Mouse (Mus musculus): Measurements from ENCODE around the gene Rtl5. TPM values are rescaled to one million over a fixed set of nuclear protein-coding genes. Genes with fewer than 3 reads are reported as not detected.

The Rtl5 gene
- polyA plus RNA-seq, 1 experiment from 2014 or later = 10.4 TPM

DNA sequence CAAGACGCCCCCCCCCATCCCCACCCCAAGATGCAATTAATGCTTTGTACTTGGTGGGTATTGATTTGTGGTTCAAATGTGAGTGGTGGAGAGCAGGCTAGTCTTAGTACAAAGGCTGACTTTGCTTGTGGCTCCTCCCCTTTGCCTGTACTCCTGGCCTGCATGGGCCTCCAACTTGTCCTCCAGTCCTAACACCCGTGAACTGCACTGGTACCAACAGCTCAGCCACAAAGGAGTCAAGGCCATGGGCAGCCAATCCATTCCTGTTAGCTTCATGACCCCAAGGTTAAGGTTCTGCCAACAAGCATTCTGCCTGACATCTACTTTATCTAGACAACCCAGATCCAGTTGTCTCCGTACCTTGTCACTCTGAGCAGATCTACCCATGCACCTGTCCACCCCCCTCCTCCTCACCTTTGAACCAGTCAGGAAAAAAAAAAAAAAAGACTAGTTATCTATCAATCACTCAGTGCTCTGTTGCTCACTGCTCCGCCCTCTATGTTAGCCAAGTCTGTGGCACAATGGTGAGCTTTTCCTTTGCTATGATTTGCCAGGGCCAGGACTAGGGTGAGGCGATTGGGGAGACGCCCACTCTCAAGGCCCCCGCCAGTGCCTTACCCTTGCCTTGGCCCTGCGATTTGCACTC, 14.8 kb upstream of the Rtl5 start:
- no peak for ATAC-seq
- no peak overlapping the region for H3K4me2 ChIP-seq (ENCODE audit: low read length)
- no peaks in the 10 kb centered on the region for H3K36me3 ChIP-seq (ENCODE audit: control insufficient read depth, insufficient read depth)
- H3K27ac ChIP-seq (ENCODE audit: low read length) = no peak overlapping the region
- H3K4me1 ChIP-seq (replicated peaks; ENCODE audit: control insufficient read depth, insufficient read depth, low read length) = peaks cover 19% of the 10 kb centered on the region
- no peaks in the 10 kb centered on the region for H3K27me3 ChIP-seq (replicated peaks; ENCODE audit: control insufficient read depth, insufficient read depth, low read length)
- 86% methylated on average over 8 of the region's 8 CpGs for WGBS
- no peaks in the 10 kb centered on the region for H3K9me3 ChIP-seq (ENCODE audit: control insufficient read depth, low read length)
- H3K4me3 ChIP-seq (replicated peaks; ENCODE audit: low read length) = no peak overlapping the region
- H3K9ac ChIP-seq (replicated peaks; ENCODE audit: low read depth, low read length) = no peak overlapping the region

DNA sequence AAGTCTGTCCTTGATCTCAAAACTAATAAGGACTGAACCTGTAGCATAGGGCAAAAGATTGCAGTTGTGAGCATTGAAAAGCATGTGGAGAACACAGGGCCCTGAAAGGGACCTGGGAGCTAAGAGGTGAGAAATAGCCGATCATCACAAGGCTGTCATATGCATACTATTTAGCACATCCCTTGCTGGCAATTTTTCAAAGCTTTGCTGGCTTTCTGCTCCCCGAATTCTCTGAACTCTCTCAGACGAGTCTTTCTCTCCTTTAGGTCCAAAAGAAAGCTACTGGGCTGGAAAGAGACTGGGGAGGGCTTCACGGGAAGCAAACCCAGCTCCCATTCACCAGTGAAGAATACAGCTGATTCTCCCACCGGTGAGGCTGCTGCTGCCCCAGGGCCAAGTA, 11.2 kb upstream of the Rtl5 start:
- peaks cover 20% of the 10 kb centered on the region for H3K4me1 ChIP-seq (replicated peaks; ENCODE audit: control insufficient read depth, insufficient read depth, low read length)
- H3K9ac ChIP-seq (replicated peaks; ENCODE audit: low read depth, low read length) = 0 out of 2 replicates have a peak overlapping the region, but pooled peaks have one; percentile 15
- H3K4me2 ChIP-seq (ENCODE audit: low read length) = peak overlapping the region; percentile 13
- no peaks in the 10 kb centered on the region for H3K9me3 ChIP-seq (ENCODE audit: control insufficient read depth, low read length)
- ATAC-seq = peak; percentile 41
- H3K27ac ChIP-seq (ENCODE audit: low read length) = peak overlapping the region; percentile 94
- H3K27me3 ChIP-seq (replicated peaks; ENCODE audit: control insufficient read depth, insufficient read depth, low read length) = no peaks in the 10 kb centered on the region
- no peak overlapping the region for H3K4me3 ChIP-seq (replicated peaks; ENCODE audit: low read length)
- WGBS = 26% methylated on average over 5 of the region's 5 CpGs
- no peaks in the 10 kb centered on the region for H3K36me3 ChIP-seq (ENCODE audit: control insufficient read depth, insufficient read depth)

DNA sequence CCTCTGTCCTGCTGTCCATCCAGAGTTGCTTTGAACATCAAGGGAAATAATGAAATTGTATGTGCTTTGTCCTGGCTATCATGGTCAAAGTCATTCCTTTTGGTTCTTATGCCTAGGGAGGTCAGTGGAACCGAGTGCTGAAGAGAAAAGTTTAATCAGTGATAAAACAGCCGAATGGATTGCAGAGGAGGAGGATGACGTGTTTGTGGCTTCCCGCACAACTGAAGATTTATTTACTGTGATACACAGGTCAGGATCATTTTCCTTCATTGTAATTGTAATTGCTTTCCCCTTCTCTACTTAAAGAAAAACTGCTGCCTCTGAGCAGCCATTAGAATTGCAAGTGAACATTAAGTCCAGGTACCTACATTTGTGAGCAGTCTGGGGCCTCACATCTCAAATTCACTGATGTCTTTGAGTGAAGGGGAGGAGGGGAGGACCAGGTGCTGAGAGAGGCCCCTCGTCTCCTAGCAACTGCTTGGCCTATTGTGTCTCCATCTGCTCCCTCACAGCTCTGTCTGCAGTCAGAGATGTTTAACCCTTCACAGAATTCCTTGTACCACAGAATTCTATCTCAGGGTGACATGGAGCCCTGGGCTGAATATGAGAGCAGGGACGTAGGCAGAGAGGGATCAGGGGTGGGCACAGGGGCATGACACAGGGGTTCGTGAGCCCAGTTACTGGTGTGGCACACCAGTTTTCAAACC, 10.6 kb upstream of the Rtl5 start:
- ATAC-seq = peak; percentile 96
- no peaks in the 10 kb centered on the region for H3K27me3 ChIP-seq (replicated peaks; ENCODE audit: control insufficient read depth, insufficient read depth, low read length)
- H3K4me2 ChIP-seq (ENCODE audit: low read length) = peak overlapping the region; percentile 13
- no peaks in the 10 kb centered on the region for H3K36me3 ChIP-seq (ENCODE audit: control insufficient read depth, insufficient read depth)
- peak overlapping the region; percentile 94 for H3K27ac ChIP-seq (ENCODE audit: low read length)
- 0 out of 2 replicates have a peak overlapping the region, but pooled peaks have one; percentile 15 for H3K9ac ChIP-seq (replicated peaks; ENCODE audit: low read depth, low read length)
- no peak overlapping the region for H3K4me3 ChIP-seq (replicated peaks; ENCODE audit: low read length)
- WGBS = 31% methylated on average over 7 of the region's 7 CpGs
- peaks cover 20% of the 10 kb centered on the region for H3K4me1 ChIP-seq (replicated peaks; ENCODE audit: control insufficient read depth, insufficient read depth, low read length)
- no peaks in the 10 kb centered on the region for H3K9me3 ChIP-seq (ENCODE audit: control insufficient read depth, low read length)

DNA sequence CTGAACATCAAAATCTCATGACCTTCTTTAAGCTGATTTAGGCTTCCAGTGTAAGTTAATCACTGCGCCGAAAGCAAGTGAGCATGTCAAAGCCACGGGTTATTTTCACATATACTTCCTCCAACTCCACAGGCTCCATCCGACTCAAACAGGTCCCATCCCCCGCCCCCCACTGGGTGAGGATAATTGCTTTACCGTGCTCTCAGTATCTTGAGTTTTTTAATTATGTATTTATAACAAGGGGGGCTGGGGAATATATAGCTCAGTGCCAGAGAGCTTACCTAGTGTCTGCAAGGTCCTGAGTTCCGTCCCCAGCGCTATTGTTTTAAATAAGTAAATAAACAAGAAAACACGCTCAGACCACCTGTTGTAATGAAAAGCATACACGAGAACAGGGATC, 10.0 kb upstream of the Rtl5 start:
- Histone ChIP-seq H3K4me2 (ENCODE audit: low read length) (no peak overlapping the region), H3K9ac (replicated peaks; ENCODE audit: low read depth, low read length) (no peak overlapping the region), H3K4me1 (replicated peaks; ENCODE audit: control insufficient read depth, insufficient read depth, low read length) (peaks cover 20% of the 10 kb centered on the region), H3K27me3 (replicated peaks; ENCODE audit: control insufficient read depth, insufficient read depth, low read length) (no peaks in the 10 kb centered on the region), H3K36me3 (ENCODE audit: control insufficient read depth, insufficient read depth) (no peaks in the 10 kb centered on the region), H3K9me3 (ENCODE audit: control insufficient read depth, low read length) (no peaks in the 10 kb centered on the region), H3K27ac (ENCODE audit: low read length) (peak overlapping the region; percentile 94), H3K4me3 (replicated peaks; ENCODE audit: low read length) (no peak overlapping the region)
- 40% methylated on average over 10 of the region's 10 CpGs for WGBS
- ATAC-seq = no peak

DNA sequence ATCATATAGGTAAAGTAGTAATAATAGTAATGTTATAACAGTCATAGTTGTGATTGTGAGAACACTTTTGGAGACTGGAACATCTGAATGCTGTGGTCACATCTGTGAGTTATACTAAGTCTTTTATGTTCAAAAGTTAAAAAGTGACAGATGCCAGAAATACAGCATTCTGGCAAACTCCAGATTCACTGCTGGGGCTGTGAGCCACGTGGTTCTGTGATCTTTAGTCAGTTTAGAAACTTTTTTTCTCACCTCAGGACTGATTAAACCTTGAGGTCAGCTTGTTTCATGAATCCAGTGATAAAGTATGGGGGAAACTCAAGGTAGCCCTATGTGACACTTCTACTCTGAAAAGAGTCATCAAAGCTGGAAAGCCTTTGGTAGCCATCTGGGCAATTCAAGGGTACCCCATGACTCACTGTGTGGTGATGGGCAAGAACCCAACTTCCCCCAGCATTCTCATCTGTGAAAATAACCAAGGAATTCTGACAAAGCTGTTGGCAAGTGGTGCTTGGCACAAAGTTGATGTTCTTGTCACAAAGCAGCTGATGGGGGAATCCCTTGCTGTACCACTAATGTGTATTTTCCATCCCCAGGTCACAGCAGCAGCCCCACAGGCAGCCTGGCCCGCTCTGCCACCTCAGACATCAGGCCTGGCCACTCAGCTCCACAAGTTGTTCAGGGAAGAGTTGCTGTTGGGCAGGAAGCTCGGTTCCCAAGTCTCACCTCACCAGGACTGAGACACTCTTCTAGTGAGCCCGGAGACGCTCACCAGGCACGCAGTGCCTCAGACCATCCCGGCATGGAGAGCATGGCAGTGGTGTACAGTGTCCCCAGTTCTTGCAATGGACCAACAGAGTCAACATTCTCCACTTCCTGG, 6.0 kb upstream of the Rtl5 start:
- WGBS = 84% methylated on average over 7 of the region's 7 CpGs
- Histone ChIP-seq H3K4me3 (replicated peaks; ENCODE audit: low read length) (no peak overlapping the region), H3K4me1 (replicated peaks; ENCODE audit: control insufficient read depth, insufficient read depth, low read length) (peaks cover 11% of the 10 kb centered on the region), H3K9me3 (ENCODE audit: control insufficient read depth, low read length) (no peaks in the 10 kb centered on the region), H3K27me3 (replicated peaks; ENCODE audit: control insufficient read depth, insufficient read depth, low read length) (no peaks in the 10 kb centered on the region), H3K4me2 (ENCODE audit: low read length) (no peak overlapping the region), H3K9ac (replicated peaks; ENCODE audit: low read depth, low read length) (no peak overlapping the region), H3K36me3 (ENCODE audit: control insufficient read depth, insufficient read depth) (no peaks in the 10 kb centered on the region), H3K27ac (ENCODE audit: low read length) (no peak overlapping the region)
- ATAC-seq = no peak

DNA sequence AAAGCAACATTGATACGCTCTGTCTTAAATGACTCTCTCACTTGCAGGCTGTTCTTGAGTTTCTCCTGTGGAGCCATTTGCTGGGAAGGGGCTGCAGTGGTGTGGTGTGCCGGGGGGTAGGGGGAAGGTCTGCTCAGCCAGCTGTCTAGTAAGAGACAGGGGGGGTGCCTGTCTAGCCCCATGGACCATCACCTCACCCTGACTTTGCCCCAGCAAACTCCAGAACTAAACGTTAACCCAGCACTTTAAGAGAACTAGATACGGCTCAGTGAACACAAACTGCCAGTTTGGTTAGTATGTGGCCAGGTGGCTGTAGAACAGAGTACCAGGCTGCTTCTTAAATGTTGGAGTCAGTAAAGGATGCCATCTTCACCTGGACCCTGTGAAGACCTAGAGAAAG, 4.1 kb upstream of the Rtl5 start:
- no peaks in the 10 kb centered on the region for H3K36me3 ChIP-seq (ENCODE audit: control insufficient read depth, insufficient read depth)
- H3K27ac ChIP-seq (ENCODE audit: low read length) = no peak overlapping the region
- no peaks in the 10 kb centered on the region for H3K27me3 ChIP-seq (replicated peaks; ENCODE audit: control insufficient read depth, insufficient read depth, low read length)
- H3K4me3 ChIP-seq (replicated peaks; ENCODE audit: low read length) = no peak overlapping the region
- 88% methylated on average over 4 of the region's 4 CpGs for WGBS
- H3K9ac ChIP-seq (replicated peaks; ENCODE audit: low read depth, low read length) = no peak overlapping the region
- ATAC-seq = no peak
- H3K9me3 ChIP-seq (ENCODE audit: control insufficient read depth, low read length) = no peaks in the 10 kb centered on the region
- peaks cover 3% of the 10 kb centered on the region; the same call in 1 of the 2 replicates for H3K4me1 ChIP-seq (replicated peaks; ENCODE audit: control insufficient read depth, insufficient read depth, low read length)
- H3K4me2 ChIP-seq (ENCODE audit: low read length) = no peak overlapping the region

DNA sequence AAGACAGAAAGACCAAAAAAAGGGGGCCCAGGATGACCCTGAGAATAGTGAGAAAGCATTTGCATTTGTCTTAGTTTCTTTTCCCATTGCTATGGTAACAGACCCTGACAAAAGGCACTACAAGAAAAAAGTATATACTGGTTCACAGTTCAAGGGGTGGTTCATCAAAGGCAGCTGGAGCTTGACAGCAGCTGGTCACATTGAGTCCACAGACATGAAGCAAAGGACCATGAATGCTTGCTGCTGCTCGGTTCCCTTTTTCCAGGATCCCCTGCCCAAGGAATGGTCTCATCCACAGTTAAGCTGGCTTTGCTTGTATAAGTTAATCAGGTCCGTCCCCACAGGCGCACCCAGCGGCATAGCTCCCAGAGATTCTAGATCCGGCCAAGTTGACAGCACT, 3.3 kb upstream of the Rtl5 start:
- peaks cover 9% of the 10 kb centered on the region; the same call in 1 of the 2 replicates for H3K4me1 ChIP-seq (replicated peaks; ENCODE audit: control insufficient read depth, insufficient read depth, low read length)
- no peak overlapping the region for H3K27ac ChIP-seq (ENCODE audit: low read length)
- H3K36me3 ChIP-seq (ENCODE audit: control insufficient read depth, insufficient read depth) = no peaks in the 10 kb centered on the region
- 72% methylated on average over 5 of the region's 5 CpGs for WGBS
- H3K27me3 ChIP-seq (replicated peaks; ENCODE audit: control insufficient read depth, insufficient read depth, low read length) = no peaks in the 10 kb centered on the region
- no peak overlapping the region for H3K4me3 ChIP-seq (replicated peaks; ENCODE audit: low read length)
- no peak overlapping the region for H3K4me2 ChIP-seq (ENCODE audit: low read length)
- no peak for ATAC-seq
- no peak overlapping the region for H3K9ac ChIP-seq (replicated peaks; ENCODE audit: low read depth, low read length)
- no peaks in the 10 kb centered on the region for H3K9me3 ChIP-seq (ENCODE audit: control insufficient read depth, low read length)

DNA sequence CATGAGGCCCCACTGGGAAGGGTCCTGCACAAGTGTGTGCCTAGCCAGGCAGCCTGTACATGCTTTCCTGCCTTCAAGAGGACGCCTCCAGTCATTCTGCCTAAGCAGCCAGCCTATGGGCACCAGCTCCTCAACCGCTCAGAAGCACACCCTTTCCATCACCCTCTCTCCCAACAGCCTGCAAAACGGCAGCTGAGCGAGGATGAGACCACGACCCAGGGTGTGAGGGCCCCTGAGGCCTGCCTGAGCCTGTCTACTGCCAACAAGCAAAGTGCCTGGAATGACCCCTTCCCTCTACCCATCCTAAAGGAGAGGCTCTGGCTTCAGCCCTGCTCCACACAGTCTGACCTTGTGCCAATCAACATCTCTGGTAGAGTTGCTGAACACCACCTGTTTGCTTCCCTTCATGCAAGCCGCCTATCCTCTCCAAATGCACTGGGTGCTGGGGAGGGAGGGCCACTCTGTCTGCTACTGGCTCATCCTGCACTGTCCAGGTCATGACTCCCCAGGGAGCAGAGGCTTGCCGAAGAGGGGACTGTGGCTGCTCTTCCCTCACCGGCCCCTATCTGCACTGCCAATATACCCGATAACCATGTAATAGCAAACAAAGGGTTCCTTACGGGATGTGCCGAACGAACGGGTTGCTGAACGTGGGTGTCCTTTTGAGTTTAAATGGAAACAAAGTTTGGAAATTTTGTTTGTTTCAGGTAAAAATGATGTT, 2.7 kb upstream of the Rtl5 start:
- no peaks in the 10 kb centered on the region for H3K9me3 ChIP-seq (ENCODE audit: control insufficient read depth, low read length)
- no peaks in the 10 kb centered on the region for H3K27me3 ChIP-seq (replicated peaks; ENCODE audit: control insufficient read depth, insufficient read depth, low read length)
- no peak overlapping the region for H3K4me2 ChIP-seq (ENCODE audit: low read length)
- no peak overlapping the region for H3K4me3 ChIP-seq (replicated peaks; ENCODE audit: low read length)
- no peak for ATAC-seq
- H3K4me1 ChIP-seq (replicated peaks; ENCODE audit: control insufficient read depth, insufficient read depth, low read length) = peaks cover 10% of the 10 kb centered on the region; the same call in 1 of the 2 replicates
- H3K27ac ChIP-seq (ENCODE audit: low read length) = no peak overlapping the region
- no peak overlapping the region for H3K9ac ChIP-seq (replicated peaks; ENCODE audit: low read depth, low read length)
- WGBS = 83% methylated on average over 14 of the region's 14 CpGs
- no peaks in the 10 kb centered on the region for H3K36me3 ChIP-seq (ENCODE audit: control insufficient read depth, insufficient read depth)
